Mouse (Mus musculus) myocyte (in vitro differentiated cells): Measurements from ENCODE around the gene Zfp831.

Experiments used
- E2F4 ChIP-seq: IDR thresholded peaks from one replicate; pipeline ENCODE4 v1.6.1; 2011; ENCODE audit warnings: mild to moderate bottlenecking, control low read depth, moderate library complexity; ENCODE audit not compliant: insufficient read depth
- MYOD1 ChIP-seq, 3 experiments: IDR thresholded peaks; one replicate each; pipeline ENCODE4 v1.6.1; 2011; ENCODE audit warnings: control low read depth in 2 of 3, low read depth in 2 of 3, mild to moderate bottlenecking in 2 of 3, moderate library complexity in 1 of 3; ENCODE audit not compliant: insufficient read length in 2 of 3, control insufficient read depth in 1 of 3
- POLR2A ChIP-seq: IDR thresholded peaks from one replicate; pipeline ENCODE4 v1.6.1; 2011; ENCODE audit warnings: low read depth, mild to moderate bottlenecking, control low read depth, moderate library complexity; ENCODE audit not compliant: insufficient read length
- SRF ChIP-seq: IDR thresholded peaks from one replicate; pipeline ENCODE4 v1.6.1; 2011; ENCODE audit warnings: low read depth; ENCODE audit not compliant: control insufficient read depth, insufficient read length
- USF1 ChIP-seq: IDR thresholded peaks from one replicate; pipeline ENCODE4 v1.6.1; 2011; ENCODE audit warnings: low read depth, mild to moderate bottlenecking, control low read depth, moderate library complexity

DNA sequence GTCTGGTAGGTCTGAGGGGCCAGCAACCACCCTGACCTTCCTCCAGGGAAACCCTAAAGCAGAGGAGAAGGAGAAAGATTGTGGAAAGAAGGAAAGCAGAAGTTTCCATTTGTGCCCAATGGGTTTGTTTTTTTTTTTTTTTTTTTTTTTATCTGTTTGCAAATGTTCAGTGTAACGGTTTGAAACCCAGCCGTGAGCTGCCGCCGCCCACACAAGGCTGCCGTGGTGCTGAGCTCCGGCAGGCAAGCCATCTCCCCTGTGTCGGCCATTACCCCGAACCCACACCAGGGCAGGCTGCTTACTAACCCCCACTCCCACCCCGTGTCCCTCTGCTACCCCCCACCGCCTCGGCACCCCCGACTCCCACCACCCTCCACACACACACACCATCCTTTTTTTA, 44.9 kb upstream of the Zfp831 start:
- TF ChIP-seq POLR2A (no peak), MYOD1 (IDR thresholded peaks at IDR 0.05; ENCODE audit: control insufficient read depth in 1 of 3, insufficient read length in 2 of 3, low read depth in 2 of 3) (no peak), USF1 (no peak), SRF (no peak), E2F4 (no peak)
